Mouse (Mus musculus) monocyte, adult 2 months (primary cell): ENCODE data around the gene Agap1.

Experiments used
- DNase-seq, 2 experiments: peaks; one replicate each; pipeline ENCODE4 v3.0.0; 2022; ENCODE audit warnings: low spot score in 2 of 2, low read depth in 1 of 2

Gene Agap1

GRCm38 (mm10) chr1:89885696-89886095, 431.1 kb downstream of the Agap1 start:
- no peak for DNase-seq

- no peak for DNase-seq
These were observed 436.8 kb downstream of the Agap1 start for GRCm38 (mm10) chr1:89891400-89891799.

DNA sequence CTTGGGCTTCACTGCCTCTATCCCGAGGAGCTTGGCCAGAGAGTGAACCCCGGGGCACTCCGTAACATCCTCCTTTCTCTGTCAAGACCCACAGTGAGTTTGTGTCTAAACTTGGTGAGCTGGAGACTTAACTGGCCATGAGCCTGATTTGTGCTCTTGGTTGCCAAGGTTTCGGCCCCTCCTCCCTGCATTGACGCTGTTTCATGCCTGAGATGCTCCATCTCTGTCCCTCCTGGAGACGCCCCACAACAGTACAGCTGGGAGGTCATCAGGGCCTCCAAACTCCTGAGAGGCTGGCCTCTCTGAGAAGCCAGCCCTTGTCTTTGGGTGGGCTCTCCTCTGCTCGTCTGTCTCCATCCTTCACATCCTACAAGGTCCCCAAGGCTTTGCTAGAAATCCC, 437.7 kb downstream of the Agap1 start:
- DNase-seq = no peak

DNA sequence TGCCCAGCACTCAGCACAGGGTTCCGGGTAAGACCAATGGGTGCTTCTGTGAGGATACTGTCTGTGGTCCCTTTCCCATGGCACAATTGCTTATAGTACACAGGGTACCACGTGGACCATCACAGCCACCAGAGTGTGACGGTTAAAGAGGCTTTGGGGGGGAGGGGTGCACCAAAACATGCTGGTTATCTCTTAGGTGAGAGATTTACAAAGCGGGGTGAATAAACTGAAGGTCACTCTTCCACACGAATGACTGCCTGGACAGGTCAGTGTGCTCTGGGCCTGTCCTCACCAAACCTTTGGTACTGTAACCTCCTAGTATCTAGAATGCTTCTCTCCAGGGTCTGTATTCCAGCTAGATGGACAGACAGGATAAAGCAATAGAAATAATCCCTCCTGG, 441.2 kb downstream of the Agap1 start:
- no peak for DNase-seq

- no peak for DNase-seq
These were observed 444.4 kb downstream of the Agap1 start for GRCm38 (mm10) chr1:89899036-89899435.

- no peak for DNase-seq
These were observed 445.3 kb downstream of the Agap1 start for GRCm38 (mm10) chr1:89899761-89900445.

- DNase-seq = no peak
These were observed 446.8 kb downstream of the Agap1 start for GRCm38 (mm10) chr1:89901381-89901780.

GRCm38 (mm10) chr1:89902236-89902635, 447.6 kb downstream of the Agap1 start:
- no peak for DNase-seq

DNA sequence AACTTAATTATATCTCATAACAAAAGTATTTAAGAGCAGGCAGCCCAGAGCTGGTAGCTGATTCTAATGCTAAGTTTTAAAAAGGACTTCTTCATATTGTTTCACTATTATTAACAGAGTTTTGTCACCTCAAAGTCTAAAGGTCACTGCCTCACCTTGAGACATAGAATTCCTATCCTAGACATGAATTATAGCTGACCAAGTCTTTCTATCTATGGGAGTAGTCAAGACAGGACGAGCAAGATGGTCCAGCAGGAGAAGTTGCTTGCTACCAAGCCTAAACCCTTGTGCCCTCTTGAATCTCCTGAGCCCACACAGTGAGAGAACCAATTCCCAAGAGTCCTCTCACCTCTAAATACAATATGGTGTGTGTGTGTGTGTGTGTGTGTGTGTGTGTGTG, 448.0 kb downstream of the Agap1 start:
- no peak for DNase-seq

- no peak for DNase-seq
These were observed 455.2 kb downstream of the Agap1 start for GRCm38 (mm10) chr1:89909796-89910195.

GRCm38 (mm10) chr1:89912392-89912791, 457.8 kb downstream of the Agap1 start:
- DNase-seq = no peak

DNA sequence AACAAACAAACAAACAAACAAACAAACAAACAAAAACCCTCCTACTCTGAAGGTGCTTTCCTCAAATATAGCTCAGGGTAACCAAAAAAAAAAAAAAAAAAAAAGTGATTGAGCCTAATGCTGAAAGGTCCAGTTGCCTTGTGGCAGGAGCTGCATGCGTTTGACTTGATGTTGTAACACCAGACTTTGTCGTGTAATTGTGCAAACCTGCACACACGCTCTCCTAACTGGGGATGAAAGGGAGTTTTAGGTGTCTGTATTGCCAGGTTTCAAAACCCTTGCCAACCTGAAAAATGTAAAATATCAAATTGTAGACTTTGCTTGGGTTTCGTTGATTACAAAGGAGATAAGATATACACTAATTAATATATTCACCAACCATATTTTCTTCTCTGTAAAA, 459.0 kb downstream of the Agap1 start:
- DNase-seq = no peak

DNA sequence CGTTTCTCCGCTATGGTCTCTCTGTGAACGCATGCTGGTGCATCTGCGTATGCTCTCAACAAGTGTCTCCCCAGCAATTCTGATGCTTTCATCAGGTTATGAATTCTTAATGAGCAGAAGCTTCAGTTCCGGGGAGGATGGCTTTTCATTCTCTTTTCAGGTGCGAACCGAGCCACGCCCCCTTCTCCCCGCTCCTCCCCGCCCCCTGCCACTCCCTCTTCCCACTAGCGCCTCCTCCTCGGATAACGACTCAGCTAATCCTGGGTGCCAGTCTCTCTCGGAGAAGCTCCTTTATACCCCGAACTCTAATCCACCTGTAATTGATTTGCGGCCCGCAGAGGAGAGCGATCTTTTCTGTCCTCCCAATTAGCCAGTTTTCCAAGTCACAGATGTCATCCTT, 463.5 kb downstream of the Agap1 start:
- DNase-seq = no peak

- DNase-seq = no peak
These were observed 464.6 kb downstream of the Agap1 start for GRCm38 (mm10) chr1:89919206-89919605.

DNA sequence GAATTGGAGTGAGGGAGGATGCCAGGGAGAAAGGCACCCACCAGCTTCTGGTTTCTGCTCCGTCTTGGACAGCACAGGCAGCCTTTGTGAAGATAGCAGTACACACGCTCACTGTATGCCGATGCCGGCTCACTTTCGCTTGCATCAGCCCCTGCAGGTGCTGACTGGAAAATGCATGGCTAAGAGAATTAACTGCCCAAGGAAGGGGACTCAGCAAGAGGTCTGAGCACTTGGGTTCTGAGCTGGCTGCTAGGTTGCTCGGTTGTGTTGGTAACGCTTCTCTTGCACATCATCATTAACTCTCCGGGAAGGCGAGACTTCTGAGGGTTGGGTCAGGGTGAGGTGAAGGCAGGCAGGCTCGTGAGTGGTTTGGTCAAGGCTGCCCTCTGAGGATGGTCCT, 467.2 kb downstream of the Agap1 start:
- no peak for DNase-seq

DNA sequence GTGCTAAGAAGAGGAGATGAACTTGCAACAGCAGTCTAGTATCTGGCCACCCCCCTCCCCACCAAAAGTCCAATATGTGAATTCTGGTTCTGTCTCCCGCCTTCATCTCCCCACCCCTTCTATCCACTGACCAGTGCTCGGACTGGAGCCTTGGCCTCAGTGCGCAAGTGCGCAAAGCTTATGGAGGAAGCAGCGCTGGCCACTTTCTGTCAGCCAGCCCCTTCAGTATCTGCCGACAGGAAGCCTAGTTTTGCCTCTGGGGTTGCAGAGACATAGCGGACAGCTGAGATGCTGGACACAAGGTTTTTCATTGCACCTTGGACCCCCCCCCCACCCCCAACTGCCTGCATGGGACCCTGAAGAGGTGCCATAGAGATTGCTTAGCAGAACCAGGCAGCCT, 467.7 kb downstream of the Agap1 start:
- no peak for DNase-seq

GRCm38 (mm10) chr1:89922883-89923641, 468.5 kb downstream of the Agap1 start:
- DNase-seq = no peak

- no peak for DNase-seq
These were observed 469.0 kb downstream of the Agap1 start for GRCm38 (mm10) chr1:89923642-89924020.

DNA sequence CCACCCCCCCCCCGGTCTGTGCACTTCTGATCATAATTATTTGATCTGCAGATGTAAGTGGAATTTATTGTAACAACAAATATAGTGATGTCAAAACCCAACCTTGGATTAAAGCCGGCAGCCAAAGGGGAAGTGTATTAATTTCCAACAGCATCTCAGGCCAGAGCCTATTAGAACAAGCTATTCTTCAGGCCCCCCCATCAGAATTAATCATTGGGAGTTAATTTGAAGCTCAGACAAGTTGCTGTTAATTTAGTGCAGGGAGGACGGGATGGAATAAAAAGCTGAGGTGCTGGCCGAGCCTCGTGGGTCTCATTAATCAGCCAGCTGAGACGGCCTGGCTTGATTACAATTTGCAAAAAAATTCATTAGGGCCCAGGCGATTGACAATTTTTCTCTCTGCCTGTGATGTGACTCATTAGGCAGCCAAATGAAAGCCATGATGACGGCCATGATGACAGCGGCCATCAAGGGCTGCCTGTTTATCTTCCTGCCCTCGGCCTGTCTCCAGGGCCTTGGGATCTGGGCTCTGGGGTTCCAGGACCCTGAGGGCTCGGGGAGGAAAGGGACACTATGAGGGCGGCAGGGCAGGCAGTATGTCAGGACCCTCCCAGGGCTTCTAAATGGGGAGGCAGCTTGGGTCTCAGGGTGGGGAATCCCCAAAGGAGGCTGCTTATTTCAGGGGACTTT, 471.0 kb downstream of the Agap1 start:
- no peak for DNase-seq

DNA sequence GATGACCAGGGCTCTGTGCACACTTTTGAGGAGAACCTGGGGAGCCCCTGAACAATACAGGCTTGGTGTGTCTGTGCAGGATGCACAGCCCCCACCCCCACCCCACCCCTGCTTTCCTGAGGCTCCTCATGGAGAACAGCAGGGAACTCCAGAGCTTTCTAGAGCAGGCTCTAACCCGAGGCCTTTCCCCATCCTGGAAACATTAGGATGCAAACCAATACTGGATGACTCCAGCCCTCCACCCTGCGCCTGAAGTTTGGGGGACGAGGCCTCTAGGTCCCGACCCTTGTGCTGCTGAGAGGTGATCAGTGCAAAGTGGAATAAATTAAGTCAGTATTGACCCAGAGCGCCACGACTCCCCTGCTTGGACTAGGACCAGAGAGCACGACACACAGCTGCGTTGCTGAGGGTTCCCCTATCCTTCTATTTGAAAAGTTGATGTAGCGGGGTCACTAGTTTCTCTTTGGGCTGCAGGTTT, 472.0 kb downstream of the Agap1 start:
- no peak for DNase-seq

DNA sequence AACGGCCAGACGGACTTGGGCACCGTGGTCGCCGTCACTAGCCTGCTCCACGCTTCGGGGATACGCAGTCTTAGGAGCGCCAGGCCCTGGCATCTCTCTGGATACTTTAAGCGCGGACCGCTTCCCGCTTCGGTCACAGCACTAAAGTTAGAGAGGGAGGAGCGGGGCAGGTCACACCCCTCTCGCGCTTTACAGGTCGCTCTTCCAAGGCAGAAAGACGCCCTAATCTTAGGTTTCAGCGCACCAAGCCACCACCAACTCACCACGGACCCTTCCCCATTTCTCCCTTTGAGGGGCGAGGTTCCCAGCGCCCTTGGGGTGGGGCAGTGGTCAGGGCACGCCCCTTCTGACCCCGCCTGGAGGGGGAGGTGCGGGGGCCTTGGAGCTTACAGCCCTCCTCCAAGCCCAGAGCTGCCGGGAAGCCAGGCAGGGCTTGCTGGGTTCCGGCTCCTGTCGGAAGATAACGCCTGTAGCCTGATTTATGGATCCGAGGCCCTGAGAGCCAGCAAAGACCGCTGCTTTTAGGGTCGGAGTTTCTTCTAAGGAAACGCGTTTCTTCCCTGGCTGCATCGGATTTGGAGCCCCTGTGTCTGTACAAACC, 472.6 kb downstream of the Agap1 start:
- DNase-seq = no peak

- no peak for DNase-seq
These were observed 474.1 kb downstream of the Agap1 start for GRCm38 (mm10) chr1:89928676-89929075.
